Mouse (Mus musculus) B cell, adult 62 days (primary cell): ENCODE results near the gene Rbm41. TPM values are rescaled to one million over a fixed set of nuclear protein-coding genes. Genes with fewer than 3 reads are reported as not detected.

ENCODE experiments used
- total RNA-seq: library from RNA; stranded (reverse); gene quantifications from 4 replicates; pipeline ENCODE4 v1.2.4, GENCODE M21; 2023

Rbm41 gene
- total RNA-seq: 22.9 to 33.9 TPM (median 25.4 TPM) in 4 replicates

GRCm38 (mm10) chrX:139997740-139998690 is at the start of gene Rbm41:
TSS of gene Rbm41 (minus strand) at chrX:139998595.

GRCm38 (mm10) chrX:139870938-139871791 is 127.2 kb downstream of the Rbm41 start, which contains the start of gene Morc4:
TSS of gene Morc4 (minus strand) at chrX:139871677.

Other genes with a start within 250 kb of the Rbm41 start
- not detected in 4 replicates for gene Ripply1, start 216.2 kb downstream of the Rbm41 start, total RNA-seq
- not detected in 4 replicates for gene Cldn2, start 197.8 kb downstream of the Rbm41 start, total RNA-seq
- not detected in 4 replicates for gene Morc4, start 126.9 kb downstream of the Rbm41 start, total RNA-seq
- gene Nup62cl, start 64.1 kb upstream of the Rbm41 start, total RNA-seq: not detected in 4 replicates
- not detected in 4 replicates for gene Pih1h3b, start 64.3 kb upstream of the Rbm41 start, total RNA-seq